Mouse (Mus musculus) CH12.LX (cell line): ENCODE results near the gene Degs2.

ENCODE experiments used
- CHD1 ChIP-seq: IDR thresholded peaks from 2 replicates; pipeline ENCODE4 v1.6.1; 2012; ENCODE audit warnings: low read depth, low read length, improper control_type of control experiment, inconsistent platforms
- CTCF ChIP-seq, 2 experiments: IDR thresholded peaks in 1 of 2; conservative IDR thresholded peaks in 1 of 2; 2 replicates each; pipeline ENCODE4 v1.5.1; 2011 to 2012; ENCODE audit warnings: low read depth in 2 of 2, low read length in 2 of 2, improper control_type of control experiment in 1 of 2, inconsistent platforms in 1 of 2, mild to moderate bottlenecking in 1 of 2, moderate library complexity in 1 of 2
- ELF1 ChIP-seq: IDR thresholded peaks from 2 replicates; pipeline ENCODE4 v1.6.1; 2014; ENCODE audit warnings: low read depth, mild to moderate bottlenecking, inconsistent platforms, low read length, improper control_type of control experiment
- EP300 ChIP-seq: IDR thresholded peaks from 2 replicates; pipeline ENCODE4 v1.6.1; 2011; ENCODE audit warnings: low read length, improper control_type of control experiment
- KAT2A ChIP-seq: IDR thresholded peaks from 2 replicates; pipeline ENCODE4 v1.6.1; 2012; ENCODE audit warnings: low read length, improper control_type of control experiment, inconsistent platforms; ENCODE audit not compliant: insufficient replicate concordance
- MAZ ChIP-seq: IDR thresholded peaks from 2 replicates; pipeline ENCODE4 v1.6.1; 2012; ENCODE audit warnings: low read depth, mild to moderate bottlenecking, inconsistent platforms, low read length, improper control_type of control experiment, moderate library complexity
- NRF1 ChIP-seq: IDR thresholded peaks from 2 replicates; pipeline ENCODE4 v1.6.1; 2014; ENCODE audit warnings: low read depth, mild to moderate bottlenecking, inconsistent platforms, low read length, improper control_type of control experiment, moderate library complexity
- POLR2A ChIP-seq: IDR thresholded peaks from 2 replicates; pipeline ENCODE4 v1.6.1; 2011; ENCODE audit warnings: low read depth, mild to moderate bottlenecking, improper control_type of control experiment, low read length
- SIN3A ChIP-seq: IDR thresholded peaks from 2 replicates; pipeline ENCODE4 v1.6.1; 2012; ENCODE audit warnings: low read length, improper control_type of control experiment, inconsistent platforms
- ZC3H11A ChIP-seq: IDR thresholded peaks from 2 replicates; pipeline ENCODE4 v1.6.1; 2012; ENCODE audit warnings: low read depth, mild to moderate bottlenecking, inconsistent platforms, low read length, improper control_type of control experiment
- ZNF384 ChIP-seq: IDR thresholded peaks from 2 replicates; pipeline ENCODE4 v1.6.1; 2012; ENCODE audit warnings: low read depth, low read length, improper control_type of control experiment, inconsistent platforms

DNA sequence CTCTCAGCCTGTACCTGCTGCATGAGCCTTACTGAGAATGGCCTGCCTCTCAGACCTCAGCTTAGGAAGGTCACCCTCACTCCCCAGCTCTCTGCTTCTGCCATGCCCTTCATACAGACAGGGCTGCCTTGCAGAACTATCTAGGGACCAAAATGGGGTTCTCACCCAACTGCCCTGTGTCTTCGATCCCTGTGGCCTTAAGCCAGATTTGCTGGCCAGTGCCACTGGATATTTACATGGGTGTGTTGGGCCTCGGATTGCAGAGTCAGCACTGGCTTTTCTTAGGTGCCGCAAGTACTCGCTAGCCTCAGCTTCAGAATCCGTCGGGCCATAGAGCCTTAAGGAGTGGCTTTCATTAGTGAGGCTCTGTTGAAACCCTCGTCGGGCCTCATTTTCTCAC lies 21.3 kb downstream of the Degs2 start:
- TF ChIP-seq CTCF (conservative IDR thresholded peaks at IDR 0.05 in 1 of 2, IDR thresholded peaks at IDR 0.05 in 1 of 2; ENCODE audit: low read depth in 2 of 2, low read length in 2 of 2): no peak
- no peak for TF ChIP-seq SIN3A
- TF ChIP-seq NRF1: no peak
- no peak for TF ChIP-seq ELF1
- no peak for TF ChIP-seq ZNF384
- TF ChIP-seq POLR2A: no peak
- TF ChIP-seq KAT2A: no peak
- TF ChIP-seq MAZ: no peak
- TF ChIP-seq CHD1: no peak
- no peak for TF ChIP-seq ZC3H11A
- TF ChIP-seq EP300: no peak
